Mouse (Mus musculus) retina, postnatal 7 days (tissue): ENCODE measurements around the gene Tom1l1.
A peak's percentile ranks its signal among the peaks of the same experiment; 100 is the strongest.

Experiments
- DNase-seq: peaks from one replicate; pipeline ENCODE4 v3.0.0-alpha.2; 2012; ENCODE audit warnings: low read depth, low spot score

The Tom1l1 gene

DNA sequence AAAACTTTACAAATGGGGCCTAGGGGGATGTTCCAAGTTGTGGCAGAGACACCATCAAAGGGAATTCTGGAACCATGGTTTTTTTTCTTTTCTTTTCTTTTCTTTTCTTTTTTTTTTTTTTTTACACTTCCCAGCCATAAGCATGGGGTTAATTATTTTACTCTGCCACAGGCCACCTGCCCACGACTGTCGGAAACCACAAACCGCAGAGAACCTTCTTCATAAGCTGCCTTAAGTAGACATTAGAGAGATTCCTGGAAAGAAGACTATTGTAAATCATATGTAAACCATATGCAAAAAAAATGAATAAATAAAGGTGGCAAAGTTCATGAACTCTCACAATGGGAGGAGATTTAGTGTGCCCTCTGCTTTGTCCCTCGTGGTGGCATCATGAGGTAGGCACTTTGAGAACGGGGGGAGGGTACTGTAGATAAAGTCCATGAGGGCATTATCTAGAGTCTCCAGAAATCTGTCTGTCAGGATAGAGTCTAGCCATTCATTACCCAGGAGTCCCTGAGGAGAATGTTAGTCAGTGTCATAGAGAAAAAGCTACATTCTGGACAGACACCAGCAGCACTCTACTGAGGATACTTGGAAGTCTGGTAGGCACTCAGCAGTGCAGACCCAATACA is 12.6 kb downstream of the Tom1l1 start:
- DNase-seq = no peak

- no peak for DNase-seq
Observed at GRCm38 (mm10) chr11:90667325-90667724, 20.8 kb downstream of the Tom1l1 start.

DNA sequence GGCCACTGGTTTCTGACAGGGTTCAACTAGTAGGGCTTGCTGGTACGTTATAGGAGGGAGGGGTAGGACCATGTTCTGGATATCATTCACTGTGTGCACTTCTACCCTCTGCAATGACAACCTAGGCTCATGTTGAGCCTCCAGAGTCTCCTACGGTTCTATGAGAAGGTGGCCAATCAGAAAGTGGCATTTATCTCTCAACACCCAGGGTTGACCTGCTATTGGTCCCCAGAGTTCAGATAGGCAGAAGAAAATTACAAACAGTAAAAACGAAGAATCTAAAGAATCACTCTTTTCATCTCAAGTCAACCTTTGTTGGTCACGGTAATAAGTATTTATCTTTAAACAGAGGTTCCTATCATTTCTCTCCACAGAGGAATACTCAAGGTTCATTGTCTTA is 21.2 kb downstream of the Tom1l1 start:
- DNase-seq = no peak

DNA sequence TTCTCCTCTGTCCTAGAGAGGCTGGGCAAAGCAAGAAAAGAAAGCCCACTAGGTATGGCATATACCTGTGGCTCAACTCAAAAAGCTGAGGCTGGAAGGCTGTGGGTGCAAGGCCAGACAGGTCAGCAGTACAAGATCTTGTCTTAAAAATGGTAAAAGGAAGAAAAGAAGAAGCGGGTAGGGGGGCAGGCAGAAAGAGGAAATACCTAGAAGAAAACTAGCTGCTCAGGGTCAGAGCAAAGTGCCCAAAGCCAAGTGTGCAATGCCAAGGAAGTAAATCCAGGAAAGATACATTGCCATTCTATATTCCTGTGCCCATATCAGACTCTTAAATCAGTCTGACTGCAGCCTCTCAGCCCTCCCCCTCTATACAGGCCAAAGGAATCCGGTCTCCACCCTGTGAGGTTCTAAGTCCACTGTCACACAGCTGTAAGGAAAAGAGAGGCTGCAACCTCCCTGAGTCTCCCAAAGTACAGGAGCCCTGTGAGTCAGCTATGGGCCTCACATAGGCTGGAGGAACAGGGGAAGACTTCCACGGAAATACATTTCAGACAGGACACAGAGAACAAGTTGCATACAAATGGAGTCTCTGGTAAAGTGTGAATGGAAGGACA is 21.9 kb downstream of the Tom1l1 start:
- DNase-seq = no peak

- no peak for DNase-seq
Observed at GRCm38 (mm10) chr11:90665161-90665560, 23.0 kb downstream of the Tom1l1 start.

DNA sequence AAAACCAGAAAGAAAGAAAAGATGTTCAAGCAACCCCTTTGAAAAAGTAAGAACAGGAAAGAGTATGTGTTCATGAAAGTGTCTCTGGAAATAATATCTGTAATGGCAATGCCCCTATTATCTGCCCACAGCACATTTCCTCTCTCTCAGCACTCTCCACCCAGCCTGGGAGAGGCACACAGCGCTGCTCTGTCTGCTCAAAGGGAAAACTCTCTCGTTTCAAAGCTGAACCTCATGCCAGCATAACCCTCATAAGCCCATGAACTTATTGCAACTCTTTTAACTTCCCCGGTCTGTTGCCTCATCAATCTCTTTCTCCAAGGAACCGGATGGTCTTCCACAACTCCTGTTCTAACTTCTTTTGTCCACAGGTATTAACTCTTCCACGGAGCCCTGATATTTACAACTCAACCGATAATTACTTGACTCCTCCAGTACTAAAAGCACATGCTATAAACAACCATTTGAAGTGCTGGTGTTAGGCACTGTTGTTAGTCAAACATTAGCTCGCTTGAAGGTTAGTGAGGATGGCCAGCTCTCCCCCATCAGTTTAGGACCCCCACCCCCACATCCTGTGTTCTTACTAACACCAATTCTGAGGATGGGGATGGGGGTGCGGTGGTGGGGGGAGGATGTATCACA is 23.7 kb downstream of the Tom1l1 start:
- no peak for DNase-seq

DNA sequence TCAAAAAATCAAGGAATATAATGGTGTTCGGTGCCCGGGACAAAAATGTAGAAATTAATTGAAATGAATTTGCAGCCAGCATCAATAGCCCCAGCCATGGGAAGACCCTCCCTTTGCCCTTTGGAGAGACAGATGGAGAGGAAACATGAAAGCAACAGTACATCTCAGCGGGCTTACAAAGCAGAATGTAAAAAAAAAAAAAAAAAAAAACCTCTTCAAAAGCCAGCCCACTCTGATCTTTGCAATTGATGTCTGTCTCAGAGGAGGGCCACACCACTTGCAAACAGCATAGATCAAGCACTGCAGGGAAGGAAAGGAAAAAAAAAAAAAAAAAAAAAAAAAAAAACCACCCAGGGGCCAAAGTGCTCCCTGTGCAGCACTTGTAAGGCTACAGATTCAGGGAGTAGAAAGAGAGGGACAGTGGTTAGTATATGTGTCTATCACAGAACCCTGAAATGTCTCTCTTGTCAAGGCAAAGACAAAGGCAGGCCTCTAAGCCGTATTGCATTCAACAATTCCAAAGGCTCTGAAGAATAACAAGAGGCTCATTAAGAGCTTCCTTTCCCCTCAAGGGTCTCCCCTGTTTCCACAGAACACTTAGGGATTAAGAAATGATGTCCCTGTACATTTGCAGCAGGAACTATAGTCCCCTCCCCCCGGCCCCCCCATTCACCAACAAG is 24.4 kb downstream of the Tom1l1 start:
- DNase-seq = no peak

DNA sequence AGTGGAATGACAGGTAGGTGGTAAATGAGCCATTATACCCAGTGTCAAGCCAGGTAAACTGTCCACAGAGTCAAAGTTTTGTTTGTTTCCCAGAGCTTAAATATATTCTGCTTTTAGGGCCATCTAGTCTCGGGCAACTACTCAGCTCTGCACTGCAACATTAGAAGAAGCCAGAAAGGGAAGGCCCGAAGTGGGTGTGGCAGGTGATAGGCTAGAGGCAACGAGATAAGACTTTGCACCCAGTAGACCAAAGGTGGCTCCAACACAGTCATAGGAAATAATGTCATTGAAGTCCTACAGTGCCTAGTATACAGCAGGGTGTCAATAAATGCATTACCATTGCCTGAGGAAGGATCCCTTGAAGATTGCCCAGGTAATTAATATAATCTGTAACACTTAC is 25.1 kb downstream of the Tom1l1 start:
- no peak for DNase-seq

DNA sequence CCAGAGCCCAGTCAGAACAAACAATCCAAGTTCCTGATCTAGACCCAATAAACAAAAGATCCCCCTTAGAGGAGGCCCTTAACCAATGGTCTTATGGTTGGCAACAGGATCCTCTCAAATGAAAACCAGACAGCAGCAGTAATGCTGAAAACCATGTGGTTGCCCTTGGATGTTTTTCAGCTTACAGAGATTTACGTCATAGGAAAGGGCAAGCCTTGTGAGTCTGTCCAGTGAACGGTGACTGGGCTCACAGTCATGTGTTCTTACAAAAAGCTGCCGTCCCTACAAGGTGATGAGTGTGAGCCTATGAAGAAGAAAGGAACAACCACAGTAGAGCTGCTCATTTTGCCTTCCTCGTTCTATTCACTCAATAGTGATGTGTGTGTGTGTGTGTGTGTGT is 27.5 kb downstream of the Tom1l1 start:
- no peak for DNase-seq

DNA sequence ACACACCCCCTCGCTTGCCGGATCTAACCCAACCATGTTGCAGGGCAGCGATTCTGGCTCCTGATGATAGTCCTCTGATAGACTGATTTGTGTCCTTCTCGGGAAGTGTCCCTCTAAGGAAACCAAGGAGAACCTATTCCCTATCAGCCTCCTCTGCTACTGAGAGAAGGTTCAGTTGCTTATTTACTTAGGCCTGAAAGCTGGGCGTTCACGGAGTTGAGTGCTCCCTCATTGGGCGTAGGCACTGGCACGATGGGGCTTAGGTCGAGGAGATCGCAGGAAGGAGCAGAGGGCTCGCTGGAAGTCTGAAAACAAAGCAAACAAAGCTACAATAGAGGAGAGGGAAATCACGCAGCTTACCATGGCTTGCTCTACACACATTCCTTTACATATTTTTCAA is 30.6 kb downstream of the Tom1l1 start:
- no peak for DNase-seq

- no peak for DNase-seq
Observed at GRCm38 (mm10) chr11:90652603-90653002, 35.6 kb downstream of the Tom1l1 start.

GRCm38 (mm10) chr11:90650231-90650885 is 37.8 kb downstream of the Tom1l1 start:
- DNase-seq = no peak

- no peak for DNase-seq
Observed at GRCm38 (mm10) chr11:90649777-90650176, 38.4 kb downstream of the Tom1l1 start.

DNA sequence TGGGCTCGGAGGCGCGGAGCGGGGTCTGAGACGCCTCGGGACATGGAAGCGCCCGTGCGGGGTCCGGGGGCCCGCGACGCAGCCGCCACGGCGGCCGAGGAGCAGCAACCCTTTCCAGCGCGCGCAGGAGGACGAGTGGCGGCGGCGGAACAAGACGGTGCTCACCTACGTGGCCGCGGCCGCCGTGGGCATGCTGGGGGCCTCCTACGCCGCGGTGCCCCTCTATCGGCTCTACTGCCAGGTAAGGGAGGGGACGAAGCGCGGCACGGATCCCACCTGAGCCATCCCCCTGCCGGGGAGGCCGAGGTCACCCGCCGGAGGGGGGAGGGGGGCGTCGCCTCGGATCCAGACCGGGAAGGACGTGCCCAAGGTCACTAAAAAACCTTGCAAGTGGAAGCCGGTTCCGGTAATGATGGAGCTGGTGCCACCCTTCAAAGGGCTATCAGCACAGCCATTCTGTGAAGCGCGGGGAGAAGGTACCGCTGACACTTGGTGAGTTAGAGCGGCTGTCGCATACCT is 49.8 kb downstream of the Tom1l1 start:
- peak; percentile 11 for DNase-seq

DNA sequence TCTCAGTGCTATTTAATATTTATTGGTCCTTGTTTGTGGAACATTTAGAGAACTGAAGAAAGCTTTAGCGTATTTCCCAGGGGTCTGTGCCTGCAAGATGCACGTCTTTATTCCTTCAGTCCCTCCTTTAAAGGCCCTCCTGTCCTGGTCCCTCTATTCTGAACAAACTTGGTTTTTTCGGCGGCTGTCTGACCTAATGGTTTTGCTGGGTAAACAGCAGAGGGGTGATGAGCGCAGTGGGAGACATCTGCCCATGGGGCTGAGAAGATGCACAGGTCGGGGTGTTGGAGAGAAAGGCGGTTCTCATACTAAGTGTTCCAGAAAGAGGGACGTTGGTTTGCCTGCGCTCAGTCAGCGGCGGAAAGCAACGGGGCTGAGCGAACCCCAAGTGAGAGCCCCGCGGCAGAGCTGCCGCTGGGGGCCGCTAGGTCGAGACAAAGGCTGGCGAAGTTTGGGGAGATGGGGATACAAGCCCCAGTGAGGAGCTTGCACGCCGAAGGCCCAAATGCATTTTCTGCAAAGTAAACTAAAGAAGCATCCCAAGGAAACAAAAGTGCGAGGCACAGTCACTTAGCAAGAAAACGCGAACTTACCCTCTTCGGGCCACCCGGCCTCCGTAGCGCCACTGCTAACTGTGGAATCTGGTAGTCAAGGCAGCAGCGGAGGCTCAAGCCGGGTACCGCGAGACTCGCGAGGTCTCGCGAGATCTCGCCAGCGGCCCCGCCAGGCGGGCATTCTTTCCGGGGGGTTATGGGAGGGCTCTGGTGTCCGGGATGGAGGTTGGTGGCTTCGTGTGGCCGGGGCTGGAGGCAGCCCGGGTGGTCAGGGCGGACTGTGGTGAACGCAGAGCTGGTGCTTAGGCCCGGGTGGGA is 50.5 kb downstream of the Tom1l1 start, which contains the start of the genes Stxbp4 and Cox11:
Stxbp4 (minus strand) TSS at position 645 of the 872 bp plus-strand sequence.
Cox11 (plus strand) TSS at position 734 of the 872 bp plus-strand sequence.
- DNase-seq = peak; percentile 92

DNA sequence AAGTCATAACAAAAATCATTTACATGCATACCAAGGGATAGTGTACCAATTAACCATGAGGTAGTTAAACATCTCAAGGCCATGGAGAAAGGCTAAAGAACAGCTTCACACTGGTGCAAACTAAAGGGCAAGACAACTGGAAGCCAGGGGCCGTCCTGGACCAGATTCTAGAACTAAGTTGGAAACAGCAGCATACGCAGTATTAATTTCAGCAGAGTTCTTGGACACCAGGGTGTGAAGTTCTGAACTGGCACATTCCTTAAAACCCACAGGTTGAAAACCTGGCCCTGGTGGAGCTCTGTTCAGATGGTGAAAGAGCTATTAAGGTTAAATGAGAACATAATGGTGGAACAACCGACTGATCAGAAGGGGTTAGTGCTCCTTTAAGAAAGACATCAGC is 53.5 kb downstream of the Tom1l1 start:
- no peak for DNase-seq

- DNase-seq = no peak
Observed at GRCm38 (mm10) chr11:90632480-90632879, 55.7 kb downstream of the Tom1l1 start.

- DNase-seq = no peak
Observed at GRCm38 (mm10) chr11:90627751-90628150, 60.4 kb downstream of the Tom1l1 start.

- no peak for DNase-seq
Observed at GRCm38 (mm10) chr11:90625174-90625573, 63.0 kb downstream of the Tom1l1 start.

DNA sequence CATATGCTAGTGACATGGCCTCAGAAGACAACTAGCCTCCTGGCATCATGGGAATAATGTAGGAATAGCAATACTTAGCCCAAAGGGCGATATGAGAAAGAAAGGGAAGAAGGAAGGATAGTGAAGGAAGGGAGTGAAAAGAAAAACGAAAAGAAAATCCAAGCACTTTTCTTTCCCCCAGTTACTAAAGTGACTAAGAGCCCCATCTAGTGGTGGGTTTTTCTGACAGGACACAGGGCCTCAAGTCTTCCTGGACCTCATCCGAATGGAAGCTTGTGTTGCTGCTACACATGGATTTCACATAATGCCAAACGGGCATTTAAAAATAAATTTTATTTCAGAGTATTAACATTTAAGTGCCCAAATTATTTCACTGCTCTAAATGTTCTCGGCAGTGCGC is 64.7 kb downstream of the Tom1l1 start:
- DNase-seq = peak; percentile 51

GRCm38 (mm10) chr11:90622500-90622899 is 65.7 kb downstream of the Tom1l1 start:
- no peak for DNase-seq
